Mouse (Mus musculus) ES-CJ7 (cell line): ENCODE results near the gene Taf13.

ENCODE experiments used
- DNase-seq: peaks from one replicate; pipeline ENCODE4 v3.0.0; 2011; ENCODE audit warnings: low read depth, low spot score

Taf13 gene

GRCm38 (mm10) chr3:108572309-108573010 lies 962 bp downstream of the Taf13 start:
- DNase-seq = no peak

- DNase-seq = no peak
Measured at GRCm38 (mm10) chr3:108574018-108574417, 2.5 kb downstream of the Taf13 start.

- no peak for DNase-seq
Measured at GRCm38 (mm10) chr3:108584580-108584979, 13.1 kb downstream of the Taf13 start.

- peak; percentile 80 for DNase-seq
Measured at GRCm38 (mm10) chr3:108588446-108588845, 16.9 kb downstream of the Taf13 start.

- peak; percentile 95 for DNase-seq
Measured at GRCm38 (mm10) chr3:108590786-108591529, 19.5 kb downstream of the Taf13 start, which contains the start of gene Wdr47. Gene Wdr47, plus strand, starts transcription at chr3:108591279.

- DNase-seq = peak; percentile 69
Measured at GRCm38 (mm10) chr3:108591530-108592522, 20.3 kb downstream of the Taf13 start.

- DNase-seq = no peak
Measured at GRCm38 (mm10) chr3:108608906-108609305, 37.4 kb downstream of the Taf13 start.
